Mouse (Mus musculus): ENCODE results near the gene Olfr1264. TPM values are rescaled to one million over a fixed set of nuclear protein-coding genes. Genes with fewer than 3 reads are reported as not detected.

The Olfr1264 gene
- polyA plus RNA-seq (2015; fragmentation: Nextera tagmentation; extraction: Ambion mirVana) = not detected in 2 replicates

GRCm38 (mm10) chr2:90025477-90025876, at the start of gene Olfr1264:
Gene Olfr1264 (minus strand): TSS chr2:90025577.
- H3K36me3 ChIP-seq (ENCODE audit: control insufficient read depth, insufficient read depth, low read length) = no peaks in the 10 kb centered on the region
- WGBS = 84% methylated on average over 2 of the region's 2 CpGs
- ATAC-seq = no peak

GRCm38 (mm10) chr2:90070065-90070464, 44.7 kb upstream of the Olfr1264 start:
- H3K4me2 ChIP-seq (ENCODE audit: low read length) = no peak overlapping the region
- H3K27me3 ChIP-seq (replicated peaks; ENCODE audit: control insufficient read depth, insufficient read depth, low read length) = no peaks in the 10 kb centered on the region
- no peak overlapping the region for H3K9ac ChIP-seq (ENCODE audit: low read depth, low read length)
- H3K36me3 ChIP-seq (ENCODE audit: control insufficient read depth, insufficient read depth, low read length) = no peaks in the 10 kb centered on the region
- no peak overlapping the region for H3K27ac ChIP-seq (ENCODE audit: low read depth, low read length)
- no peaks in the 10 kb centered on the region for H3K4me1 ChIP-seq (ENCODE audit: control insufficient read depth, insufficient read depth, low read depth, low read length)
- 0 out of 2 replicates have a peak, but pooled peaks cover 2% of the 10 kb centered on the region for H3K9me3 ChIP-seq (ENCODE audit: control insufficient read depth, low read length)
- H3K4me3 ChIP-seq (ENCODE audit: low read length) = no peak overlapping the region
- no peak for ATAC-seq
- WGBS = 78% methylated on average over 2 of the region's 2 CpGs

More at GRCm38 (mm10) chr2:90025477-90025876, at the start of gene Olfr1264:
- Histone ChIP-seq H3K27ac (ENCODE audit: low read depth, low read length) (no peak within 1 kb of the TSS), H3K9ac (ENCODE audit: low read depth, low read length) (no peak within 1 kb of the TSS), H3K27me3 (replicated peaks; ENCODE audit: control insufficient read depth, insufficient read depth, low read length) (no peaks in the 10 kb centered on the region), H3K4me1 (ENCODE audit: control insufficient read depth, insufficient read depth, low read depth, low read length) (no peaks in the 10 kb centered on the region), H3K9me3 (ENCODE audit: control insufficient read depth, low read length) (no peaks in the 10 kb centered on the region), H3K4me3 (ENCODE audit: low read length) (no peak within 1 kb of the TSS), H3K4me2 (ENCODE audit: low read length) (no peak within 1 kb of the TSS)

DNA sequence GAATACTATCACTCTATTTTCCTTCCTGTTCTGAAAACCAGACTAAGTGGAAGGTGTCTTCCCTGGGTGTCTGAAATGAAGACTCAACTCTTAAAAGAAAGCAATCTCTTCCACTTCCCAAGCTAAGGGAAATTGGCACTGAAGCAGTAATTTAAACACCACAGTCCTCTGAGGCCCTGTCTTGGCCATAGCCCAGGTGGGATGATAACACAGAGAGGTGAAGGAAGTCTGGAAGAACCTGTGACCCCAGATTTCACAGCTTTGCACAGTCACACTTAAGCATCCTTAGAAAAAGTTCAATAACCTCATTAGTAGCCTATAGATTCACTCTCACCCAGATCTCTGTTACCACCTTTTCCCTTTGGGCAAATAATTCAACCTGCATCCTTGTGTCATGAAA, 38.1 kb upstream of the Olfr1264 start, which contains the start of gene Olfr140:
Gene Olfr140, minus strand, starts transcription at position 101 of the 400 bp plus-strand sequence.
- no peaks in the 10 kb centered on the region for H3K4me1 ChIP-seq (ENCODE audit: control insufficient read depth, insufficient read depth, low read depth, low read length)
- H3K4me3 ChIP-seq (ENCODE audit: low read length) = no peak within 1 kb of the TSS
- H3K36me3 ChIP-seq (ENCODE audit: control insufficient read depth, insufficient read depth, low read length) = no peaks in the 10 kb centered on the region
- no peak within 1 kb of the TSS for H3K9ac ChIP-seq (ENCODE audit: low read depth, low read length)
- ATAC-seq = no peak
- H3K27me3 ChIP-seq (replicated peaks; ENCODE audit: control insufficient read depth, insufficient read depth, low read length) = no peaks in the 10 kb centered on the region
- no peak within 1 kb of the TSS for H3K4me2 ChIP-seq (ENCODE audit: low read length)
- H3K9me3 ChIP-seq (ENCODE audit: control insufficient read depth, low read length) = 0 out of 2 replicates have a peak, but pooled peaks cover 2% of the 10 kb centered on the region
- H3K27ac ChIP-seq (ENCODE audit: low read depth, low read length) = no peak within 1 kb of the TSS

DNA sequence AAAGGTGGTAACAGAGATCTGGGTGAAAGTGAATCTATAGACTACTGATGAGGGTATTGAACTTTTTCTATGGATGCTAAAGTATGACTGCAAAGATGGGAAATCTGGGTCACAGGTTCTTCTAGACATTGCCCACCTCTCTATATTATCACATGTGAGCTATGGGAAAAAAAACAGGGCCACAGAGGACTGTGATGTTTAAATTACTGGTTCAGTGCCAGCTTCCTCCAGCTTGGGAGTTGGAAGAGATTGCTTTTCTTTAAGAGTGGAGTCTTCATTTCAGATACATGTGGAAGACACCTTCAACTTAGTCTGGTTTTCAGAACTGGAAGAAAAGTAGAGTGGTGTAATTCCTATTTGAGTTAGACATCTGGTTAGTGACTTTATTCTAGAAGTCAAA, 9.7 kb upstream of the Olfr1264 start, which contains the start of gene Olfr1265:
Gene Olfr1265, plus strand, starts transcription at position 301 of the 400 bp plus-strand sequence.
- Histone ChIP-seq H3K9me3 (ENCODE audit: control insufficient read depth, low read length) (no peaks in the 10 kb centered on the region), H3K36me3 (ENCODE audit: control insufficient read depth, insufficient read depth, low read length) (no peaks in the 10 kb centered on the region), H3K4me3 (ENCODE audit: low read length) (no peak within 1 kb of the TSS), H3K27me3 (replicated peaks; ENCODE audit: control insufficient read depth, insufficient read depth, low read length) (no peaks in the 10 kb centered on the region), H3K9ac (ENCODE audit: low read depth, low read length) (no peak within 1 kb of the TSS), H3K4me2 (ENCODE audit: low read length) (no peak within 1 kb of the TSS), H3K4me1 (ENCODE audit: control insufficient read depth, insufficient read depth, low read depth, low read length) (no peaks in the 10 kb centered on the region), H3K27ac (ENCODE audit: low read depth, low read length) (no peak within 1 kb of the TSS)
- no peak for ATAC-seq

DNA sequence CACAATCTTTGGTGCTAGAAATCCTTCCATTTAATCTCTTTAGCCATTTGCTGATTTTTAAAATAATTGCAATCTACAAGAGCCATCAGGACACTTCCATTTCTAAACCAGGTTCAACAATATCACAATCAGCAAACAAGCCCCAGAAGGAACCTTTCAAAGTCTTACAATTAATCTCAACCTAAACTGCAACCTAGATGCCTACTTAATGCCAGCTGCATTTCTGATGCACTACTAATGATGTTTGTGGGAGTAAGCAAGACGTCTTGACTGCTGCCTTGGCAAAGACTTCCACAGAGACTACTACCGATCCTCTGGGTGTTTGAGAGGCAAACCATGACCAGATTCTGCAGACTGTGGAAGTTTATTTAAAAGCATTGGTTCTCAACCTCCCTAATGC, 13.5 kb downstream of the Olfr1264 start, which contains the start of gene Olfr1263:
Gene Olfr1263, plus strand, starts transcription at position 301 of the 400 bp plus-strand sequence.
- no peaks in the 10 kb centered on the region for H3K4me1 ChIP-seq (ENCODE audit: control insufficient read depth, insufficient read depth, low read depth, low read length)
- H3K36me3 ChIP-seq (ENCODE audit: control insufficient read depth, insufficient read depth, low read length) = no peaks in the 10 kb centered on the region
- WGBS = 86% methylated on average over 2 of the region's 2 CpGs
- no peak within 1 kb of the TSS for H3K4me2 ChIP-seq (ENCODE audit: low read length)
- no peak within 1 kb of the TSS for H3K9ac ChIP-seq (ENCODE audit: low read depth, low read length)
- H3K27ac ChIP-seq (ENCODE audit: low read depth, low read length) = no peak within 1 kb of the TSS
- no peak for ATAC-seq
- H3K27me3 ChIP-seq (replicated peaks; ENCODE audit: control insufficient read depth, insufficient read depth, low read length) = no peaks in the 10 kb centered on the region
- H3K9me3 ChIP-seq (ENCODE audit: control insufficient read depth, low read length) = no peaks in the 10 kb centered on the region
- no peak within 1 kb of the TSS for H3K4me3 ChIP-seq (ENCODE audit: low read length)

- H3K9me3 ChIP-seq (ENCODE audit: control insufficient read depth, low read length) = no peaks in the 10 kb centered on the region
- no peak within 1 kb of the TSS for H3K4me2 ChIP-seq (ENCODE audit: low read length)
- H3K27ac ChIP-seq (ENCODE audit: low read depth, low read length) = no peak within 1 kb of the TSS
- no peaks in the 10 kb centered on the region for H3K36me3 ChIP-seq (ENCODE audit: control insufficient read depth, insufficient read depth, low read length)
- no peak within 1 kb of the TSS for H3K9ac ChIP-seq (ENCODE audit: low read depth, low read length)
- no peaks in the 10 kb centered on the region for H3K27me3 ChIP-seq (replicated peaks; ENCODE audit: control insufficient read depth, insufficient read depth, low read length)
- no peak for ATAC-seq
- no peaks in the 10 kb centered on the region for H3K4me1 ChIP-seq (ENCODE audit: control insufficient read depth, insufficient read depth, low read depth, low read length)
- H3K4me3 ChIP-seq (ENCODE audit: low read length) = no peak within 1 kb of the TSS
Measured at GRCm38 (mm10) chr2:89999845-90000244, 25.5 kb downstream of the Olfr1264 start, which contains the start of gene Olfr1262. Gene Olfr1262 (plus strand): TSS chr2:90000145.

GRCm38 (mm10) chr2:89990921-89991320, 34.5 kb downstream of the Olfr1264 start, which contains the start of gene Olfr1261:
Gene Olfr1261 (plus strand): TSS chr2:89991221.
- H3K4me3 ChIP-seq (ENCODE audit: low read length) = no peak within 1 kb of the TSS
- H3K27ac ChIP-seq (ENCODE audit: low read depth, low read length) = no peak within 1 kb of the TSS
- no peaks in the 10 kb centered on the region for H3K9me3 ChIP-seq (ENCODE audit: control insufficient read depth, low read length)
- no peak within 1 kb of the TSS for H3K9ac ChIP-seq (ENCODE audit: low read depth, low read length)
- no peaks in the 10 kb centered on the region for H3K27me3 ChIP-seq (replicated peaks; ENCODE audit: control insufficient read depth, insufficient read depth, low read length)
- no peaks in the 10 kb centered on the region for H3K36me3 ChIP-seq (ENCODE audit: control insufficient read depth, insufficient read depth, low read length)
- H3K4me2 ChIP-seq (ENCODE audit: low read length) = no peak within 1 kb of the TSS
- no peaks in the 10 kb centered on the region for H3K4me1 ChIP-seq (ENCODE audit: control insufficient read depth, insufficient read depth, low read depth, low read length)
- ATAC-seq = no peak

- Histone ChIP-seq H3K4me1 (ENCODE audit: control insufficient read depth, insufficient read depth, low read depth, low read length) (no peaks in the 10 kb centered on the region), H3K27me3 (replicated peaks; ENCODE audit: control insufficient read depth, insufficient read depth, low read length) (no peaks in the 10 kb centered on the region), H3K4me3 (ENCODE audit: low read length) (no peak overlapping the region), H3K4me2 (ENCODE audit: low read length) (no peak overlapping the region), H3K9me3 (ENCODE audit: control insufficient read depth, low read length) (no peaks in the 10 kb centered on the region), H3K27ac (ENCODE audit: low read depth, low read length) (no peak overlapping the region), H3K9ac (ENCODE audit: low read depth, low read length) (no peak overlapping the region), H3K36me3 (ENCODE audit: control insufficient read depth, insufficient read depth, low read length) (no peaks in the 10 kb centered on the region)
- no peak for ATAC-seq
- WGBS = 86% methylated on average over 2 of the region's 2 CpGs
Measured at GRCm38 (mm10) chr2:89977709-89978108, 47.7 kb downstream of the Olfr1264 start.

GRCm38 (mm10) chr2:89974184-89974583, 51.2 kb downstream of the Olfr1264 start, which contains the start of gene Olfr1260:
Gene Olfr1260 (plus strand): TSS chr2:89974340.
- ATAC-seq = no peak
- Histone ChIP-seq H3K4me3 (ENCODE audit: low read length) (no peak within 1 kb of the TSS), H3K9me3 (ENCODE audit: control insufficient read depth, low read length) (no peaks in the 10 kb centered on the region)

More at GRCm38 (mm10) chr2:89974184-89974583, 51.2 kb downstream of the Olfr1264 start, which contains the start of gene Olfr1260:
- Histone ChIP-seq H3K27ac (ENCODE audit: low read depth, low read length) (no peak within 1 kb of the TSS), H3K4me1 (ENCODE audit: control insufficient read depth, insufficient read depth, low read depth, low read length) (no peaks in the 10 kb centered on the region), H3K9ac (ENCODE audit: low read depth, low read length) (no peak within 1 kb of the TSS), H3K4me2 (ENCODE audit: low read length) (no peak within 1 kb of the TSS), H3K36me3 (ENCODE audit: control insufficient read depth, insufficient read depth, low read length) (no peaks in the 10 kb centered on the region), H3K27me3 (replicated peaks; ENCODE audit: control insufficient read depth, insufficient read depth, low read length) (no peaks in the 10 kb centered on the region)
- 51% methylated on average over 2 of the region's 2 CpGs for WGBS
